ENCODE assay signal across 8 mouse cellular contexts in the genomic region with DNA sequence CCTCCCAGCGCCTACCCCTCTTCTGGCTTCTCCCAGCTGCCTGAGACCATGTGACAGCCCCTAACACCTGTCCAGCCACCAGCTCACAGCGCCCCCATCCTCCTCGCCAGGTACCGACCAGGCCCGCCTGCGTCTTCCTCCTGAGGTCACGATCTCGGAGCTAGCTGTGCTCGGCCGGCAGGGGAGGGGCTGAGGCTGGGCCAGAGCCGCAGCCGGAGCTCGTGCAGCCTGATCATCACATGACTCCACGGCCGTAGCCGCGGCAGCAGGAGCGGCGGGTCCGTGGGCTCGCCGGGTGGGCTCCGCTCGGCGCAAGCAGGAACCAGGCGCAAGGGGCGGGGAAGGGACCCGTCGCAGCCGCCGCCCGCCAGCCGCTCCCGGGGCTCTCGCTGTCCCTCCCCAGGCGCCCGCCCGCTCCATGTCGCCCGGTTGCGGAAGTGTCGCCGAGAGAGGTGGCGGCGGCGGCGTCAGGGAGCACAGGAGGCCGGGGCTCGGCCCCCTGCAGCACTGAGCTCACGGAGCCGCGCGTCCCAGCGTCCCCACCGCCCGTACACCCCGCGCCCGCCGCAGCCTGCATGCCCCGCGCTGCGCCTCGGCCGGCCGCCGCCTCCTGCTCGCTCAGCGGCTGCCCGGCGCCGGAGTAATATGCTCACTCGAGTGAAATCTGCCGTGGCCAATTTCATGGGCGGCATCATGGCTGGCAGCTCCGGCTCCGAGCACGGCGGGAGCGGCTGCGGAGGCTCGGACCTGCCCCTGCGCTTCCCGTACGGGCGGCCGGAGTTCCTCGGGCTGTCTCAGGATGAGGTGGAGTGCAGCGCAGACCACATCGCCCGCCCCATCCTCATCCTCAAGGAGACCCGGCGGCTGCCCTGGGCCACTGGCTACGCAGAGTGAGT. TPM values are rescaled to one million over a fixed set of nuclear protein-coding genes. Genes with fewer than 3 reads are reported as not detected.
DNase-seq lines count a peak whose midpoint lies in the region; ATAC-seq and TF ChIP-seq lines count a peak whose summit lies in the region.

A gene (plus strand): TSS at position 222 of the 896 bp plus-strand sequence.

- WGBS in embryonic facial prominence, embryonic 10.5 days: under 1% methylated on average over 93 of the region's 94 CpGs
- under 1% methylated on average over 93 of the region's 94 CpGs for WGBS in heart, adult 2 months
- under 1% methylated on average over 94 of the region's 94 CpGs for WGBS in kidney, adult 2 months
- under 1% methylated on average over 88 of the region's 94 CpGs for WGBS in limb, embryonic 12.5 days
- WGBS in midbrain, embryonic 13.5 days: under 1% methylated on average over 85 of the region's 94 CpGs

- peak; percentile 65 for DNase-seq in adrenal gland, adult 8-10 months
- DNase-seq in embryonic facial prominence, embryonic 10.5 days (ENCODE audit: low spot score): peak; percentile 85
- peak; percentile 79 to 88 for DNase-seq in heart, adult 2 months
- peak; percentile 93 for DNase-seq in kidney, adult 2 months
- peak; percentile 12 for DNase-seq in spleen, adult 12 weeks (ENCODE audit: low spot score)

- 0 out of 2 replicates have a peak, but pooled peaks have one; percentile 15 for TF ChIP-seq EP300 in heart, adult 2 months (IDR thresholded peaks at IDR 0.05; ENCODE audit: insufficient read depth, low read depth, low read length)

- TF ChIP-seq CTCF in heart, adult 2 months (IDR thresholded peaks at IDR 0.05): peak; percentile 67
- TF ChIP-seq CTCF in kidney, adult 2 months (conservative IDR thresholded peaks at IDR 0.05; ENCODE audit: insufficient read depth, insufficient read length, low read depth, low read length): peak; percentile 60; the same call in 1 of the 2 replicates

- peak within 1 kb of the TSS; percentile 97 for H3K4me2 ChIP-seq in limb, embryonic 12.5 days
- peak within 1 kb of the TSS; percentile 88 for H3K4me2 ChIP-seq in midbrain, embryonic 13.5 days (replicated peaks)

- no peaks in the 10 kb centered on the region for H3K36me3 ChIP-seq in embryonic facial prominence, embryonic 10.5 days (replicated peaks)
- H3K36me3 ChIP-seq in heart, adult 2 months (ENCODE audit: control insufficient read depth, insufficient read depth, low read length): no peaks in the 10 kb centered on the region
- H3K36me3 ChIP-seq in kidney, adult 2 months (ENCODE audit: control insufficient read depth, insufficient read depth, low read length): no peaks in the 10 kb centered on the region
- H3K36me3 ChIP-seq in limb, embryonic 12.5 days: no peaks in the 10 kb centered on the region
- no peaks in the 10 kb centered on the region for H3K36me3 ChIP-seq in midbrain, embryonic 13.5 days

- H3K4me1 ChIP-seq in embryonic facial prominence, embryonic 10.5 days: peaks cover 29% of the 10 kb centered on the region
- no peaks in the 10 kb centered on the region for H3K4me1 ChIP-seq in heart, adult 2 months (ENCODE audit: control insufficient read depth, insufficient read depth, low read length)
- peaks cover 10% of the 10 kb centered on the region for H3K4me1 ChIP-seq in kidney, adult 2 months (ENCODE audit: control insufficient read depth, insufficient read depth, low read length)
- H3K4me1 ChIP-seq in limb, embryonic 12.5 days (replicated peaks): peaks cover 15% of the 10 kb centered on the region
- H3K4me1 ChIP-seq in midbrain, embryonic 13.5 days (replicated peaks): peaks cover 19% of the 10 kb centered on the region

- peaks cover 46% of the 10 kb centered on the region for H3K27me3 ChIP-seq in embryonic facial prominence, embryonic 10.5 days (replicated peaks; ENCODE audit: low read depth, poor library complexity, severe bottlenecking)
- no peaks in the 10 kb centered on the region for H3K27me3 ChIP-seq in heart, adult 2 months (ENCODE audit: control insufficient read depth, insufficient read depth, low read length)
- H3K27me3 ChIP-seq in kidney, adult 2 months (replicated peaks; ENCODE audit: control insufficient read depth, insufficient read depth, low read length): no peaks in the 10 kb centered on the region
- H3K27me3 ChIP-seq in limb, embryonic 12.5 days: peaks cover 35% of the 10 kb centered on the region
- peaks cover 19% of the 10 kb centered on the region for H3K27me3 ChIP-seq in midbrain, embryonic 13.5 days

- H3K9ac ChIP-seq in heart, adult 2 months (ENCODE audit: low read depth, low read length): peak within 1 kb of the TSS; percentile 96
- peak within 1 kb of the TSS; percentile 72 for H3K9ac ChIP-seq in limb, embryonic 12.5 days (replicated peaks)
- H3K9ac ChIP-seq in midbrain, embryonic 13.5 days (replicated peaks): peak within 1 kb of the TSS; percentile 89

- peak within 1 kb of the TSS; percentile 75 for H3K27ac ChIP-seq in embryonic facial prominence, embryonic 10.5 days (replicated peaks)
- peak within 1 kb of the TSS; percentile 90 for H3K27ac ChIP-seq in heart, adult 2 months
- peak within 1 kb of the TSS; percentile 81 for H3K27ac ChIP-seq in kidney, adult 2 months (ENCODE audit: insufficient read depth, low read depth, low read length)
- H3K27ac ChIP-seq in limb, embryonic 12.5 days: peak within 1 kb of the TSS; percentile 53; the same call in 1 of the 2 replicates
- H3K27ac ChIP-seq in midbrain, embryonic 13.5 days: peak within 1 kb of the TSS; percentile 92

- ATAC-seq in limb, embryonic 12.5 days (ENCODE audit: insufficient number of reproducible peaks, insufficient read depth, low FRiP score, low TSS enrichment, low read depth): peak; percentile 84
- ATAC-seq in midbrain, embryonic 13.5 days: peak; percentile 91
- no peak for ATAC-seq in erythroid progenitor cell, adult 5-6 weeks (replicated peaks; ENCODE audit: low FRiP score, poor library complexity, severe bottlenecking)

- TF ChIP-seq POLR2A in heart, adult 2 months (IDR thresholded peaks at IDR 0.05; ENCODE audit: insufficient read depth, low read depth, low read length): peak; percentile 54
- TF ChIP-seq POLR2A in kidney, adult 2 months (IDR thresholded peaks at IDR 0.05; ENCODE audit: low read depth, low read length): peak; percentile 56

- peak within 1 kb of the TSS; percentile 75 for H3K4me3 ChIP-seq in embryonic facial prominence, embryonic 10.5 days
- peak within 1 kb of the TSS; percentile 90 for H3K4me3 ChIP-seq in heart, adult 2 months
- H3K4me3 ChIP-seq in kidney, adult 2 months (ENCODE audit: insufficient read depth, low read depth, low read length): peak within 1 kb of the TSS; percentile 92
- H3K4me3 ChIP-seq in limb, embryonic 12.5 days (replicated peaks): peak within 1 kb of the TSS; percentile 71
- peak within 1 kb of the TSS; percentile 64 for H3K4me3 ChIP-seq in midbrain, embryonic 13.5 days (replicated peaks)

- H3K9me3 ChIP-seq in embryonic facial prominence, embryonic 10.5 days: no peaks in the 10 kb centered on the region
- H3K9me3 ChIP-seq in limb, embryonic 12.5 days: no peaks in the 10 kb centered on the region
- H3K9me3 ChIP-seq in midbrain, embryonic 13.5 days: no peaks in the 10 kb centered on the region

- H3K79me2 ChIP-seq in heart, adult 2 months (replicated peaks; ENCODE audit: control insufficient read depth, insufficient read depth, low read length): no peaks in the 10 kb centered on the region

- intact Hi-C loops in heart, adult 2 months (cut with DNase I): loop anchor here (2.0 to 10.0 kb wide), 4 partner anchors 86 to 329 kb away; no protein-coding TSS in a partner anchor

RNA-seq across cellular contexts. Expression of the gene that starts here (rescaled TPM):
- 10 to 100 TPM; 20.7 to 25.8 (median 24.2) TPM for total RNA-seq in adrenal gland, adult 8-10 months (2022)
- 3.4 and 3.9 TPM in 2 replicates for polyA plus RNA-seq in embryonic facial prominence, embryonic 10.5 days (2016; fragmentation: Nextera tagmentation; extraction: Ambion mirVana)
- 1 to 10 TPM; 6.4 to 7.8 TPM for total RNA-seq in heart, adult 2 months (2021)
- polyA plus RNA-seq in heart, adult 2 months (2012; rRNA removed): 4.5 and 7.3 TPM in 2 replicates
- polyA plus RNA-seq in kidney, adult 2 months (2012; rRNA removed): 27.1 and 29.2 TPM in 2 replicates
- polyA plus RNA-seq in limb, embryonic 12.5 days (2016; fragmentation: Nextera tagmentation; extraction: Ambion mirVana): 4.3 and 5.6 TPM in 2 replicates
- polyA plus RNA-seq in midbrain, embryonic 13.5 days (2015; fragmentation: Nextera tagmentation; extraction: Ambion mirVana): 12.6 and 14.8 TPM in 2 replicates
- total RNA-seq in erythroid progenitor cell, adult 5-6 weeks (2015; ENCODE audit: low replicate concordance): 2.9 and 3.2 TPM in 2 replicates
- 2.6 and 14.8 TPM in 2 replicates for total RNA-seq in erythroid progenitor cell, adult 5-6 weeks (2017; ENCODE audit: low replicate concordance)

Comparison
In these comparisons a context has a peak if more than half of its experiments do, and no peak if none do; other contexts are left out.
1. DNase-seq: peak in every context shown above with its lines; median percentile 93 in kidney, adult 2 months; 85 in embryonic facial prominence, embryonic 10.5 days; 84 in heart, adult 2 months; 65 in adrenal gland, adult 8-10 months; 12 in spleen, adult 12 weeks.